Comparison of ENCODE assay signal across 17 mouse cellular contexts in genomic region chr14:21547965-21548364, GRCm38 (mm10).
DNase-seq lines count a peak whose midpoint lies in the region; TF ChIP-seq lines count a peak whose summit lies in the region.
"Had no signal": no experiment of that assay in that cellular context is flagged by ENCODE, and none has a peak within 500 bp of the region (broad histone marks: within the 10 kb centered on the region; RNA-seq: fewer than 3 reads in every experiment).

No protein-coding gene starts in this region.

- H3K27ac ChIP-seq in layer of hippocampus, adult 2 months: peak overlapping the region; percentile 12; the same call in 1 of the 2 replicates
- H3K27ac ChIP-seq: kidney, embryonic 15.5 days; neural tube, embryonic 12.5 days; stomach, embryonic 15.5 days had no signal

- H3K4me3 ChIP-seq in layer of hippocampus, adult 2 months: no peak overlapping the region
- H3K4me3 ChIP-seq: forebrain, embryonic 10.5 days; kidney, embryonic 15.5 days; liver, embryonic 12.5 days; neural tube, embryonic 12.5 days; stomach, embryonic 15.5 days had no signal

- intact Hi-C loops in heart, postnatal 25 days (cut with DNase I): no loop called here

- no peak for DNase-seq in layer of hippocampus, adult 2 months (ENCODE audit: low spot score in 2 of 2)
- no peak for DNase-seq in layer of hippocampus, adult 9-10 months (ENCODE audit: low spot score)
- peak; percentile 87 for DNase-seq in Muller cell, postnatal 12 days (ENCODE audit: inconsistent ontology term)
- DNase-seq in fibroblast of lung, adult 2 months (ENCODE audit: low read depth): peak; percentile 59
- no peak for DNase-seq in urinary bladder, adult 18-20 months (ENCODE audit: low spot score in 2 of 2)
- no peak for DNase-seq in heart, postnatal 25 days (ENCODE audit: low spot score)
- DNase-seq in MN1 (ENCODE audit: low spot score): no peak
- DNase-seq: cerebellum, postnatal 14 days; gastrocnemius, postnatal 10 days; lung, postnatal 4 days; spleen, adult 18-20 months; thymus, adult 2 months had no signal

- TF ChIP-seq CTCF in layer of hippocampus, adult 2 months (conservative IDR thresholded peaks at IDR 0.05): no peak

Comparison
In these comparisons a context has a peak if more than half of its experiments do, and no peak if none do; other contexts are left out.
1. DNase-seq: peak in Muller cell, postnatal 12 days (single experiment) and fibroblast of lung, adult 2 months (single experiment); none in layer of hippocampus, adult 2 months (0 of 2), layer of hippocampus, adult 9-10 months (single experiment), urinary bladder, adult 18-20 months (0 of 2), heart, postnatal 25 days (single experiment) and MN1 (single experiment).